Mouse (Mus musculus): ENCODE measurements around the gene Prom2. TPM values are rescaled to one million over a fixed set of nuclear protein-coding genes. Genes with fewer than 3 reads are reported as not detected.
A peak's percentile ranks its signal among the peaks of the same experiment; 100 is the strongest.

The Prom2 gene
- polyA plus RNA-seq, 1 experiment from 2014 or later, result 17.2 TPM

- H3K36me3 ChIP-seq (ENCODE audit: control insufficient read depth, insufficient read depth, low read length), result no peaks in the 10 kb centered on the region
- no peaks in the 10 kb centered on the region for H3K27me3 ChIP-seq (ENCODE audit: control insufficient read depth, insufficient read depth, low read length)
- no peak overlapping the region for H3K9ac ChIP-seq (ENCODE audit: low read length)
- H3K4me2 ChIP-seq (replicated peaks; ENCODE audit: low read depth), result no peak overlapping the region
- H3K4me1 ChIP-seq (replicated peaks; ENCODE audit: control insufficient read depth, insufficient read depth), result no peaks in the 10 kb centered on the region
- ATAC-seq (ENCODE audit: low FRiP score, low TSS enrichment) (no peak), DNase-seq (ENCODE audit: low spot score) (no peak)
- no peaks in the 10 kb centered on the region for H3K9me3 ChIP-seq (ENCODE audit: control insufficient read depth, low read length)
- H3K27ac ChIP-seq (replicated peaks), result no peak overlapping the region
- TF ChIP-seq CTCF (IDR thresholded peaks at IDR 0.05; ENCODE audit: low read depth) (no peak), EP300 (optimal IDR thresholded peaks at IDR 0.05) (no peak)
- no peak overlapping the region for H3K4me3 ChIP-seq (ENCODE audit: low read depth, low read length)
- 69% methylated on average over 2 of the region's 2 CpGs for WGBS
Observed at GRCm38 (mm10) chr2:127531592-127531991, 9.7 kb downstream of the Prom2 start.

DNA sequence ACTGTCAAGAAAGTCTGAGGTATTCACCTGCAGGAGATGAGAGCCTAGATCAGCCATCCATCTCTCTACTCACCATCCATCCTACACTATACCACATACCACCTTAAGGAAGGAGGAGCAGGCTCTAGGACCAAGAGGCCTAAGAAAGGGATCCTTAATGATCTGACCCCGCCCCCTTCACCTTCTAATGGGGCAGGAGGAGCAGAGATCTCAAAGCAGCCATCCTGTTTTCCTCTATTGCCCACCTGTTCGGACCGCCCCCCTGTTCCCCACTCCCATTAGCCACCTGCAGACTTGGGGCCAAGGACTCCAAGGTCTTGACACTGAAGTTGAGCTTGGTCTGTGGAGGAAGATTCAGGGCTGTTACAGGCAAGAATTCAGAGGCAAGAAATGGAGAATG, 10.8 kb downstream of the Prom2 start:
- Histone ChIP-seq H3K9me3 (ENCODE audit: control insufficient read depth, low read length) (no peaks in the 10 kb centered on the region), H3K4me1 (replicated peaks; ENCODE audit: control insufficient read depth, insufficient read depth) (no peaks in the 10 kb centered on the region), H3K9ac (ENCODE audit: low read length) (no peak overlapping the region), H3K36me3 (ENCODE audit: control insufficient read depth, insufficient read depth, low read length) (no peaks in the 10 kb centered on the region), H3K4me2 (replicated peaks; ENCODE audit: low read depth) (no peak overlapping the region), H3K27me3 (ENCODE audit: control insufficient read depth, insufficient read depth, low read length) (no peaks in the 10 kb centered on the region), H3K27ac (replicated peaks) (no peak overlapping the region), H3K4me3 (ENCODE audit: low read depth, low read length) (no peak overlapping the region)
- TF ChIP-seq EP300 (optimal IDR thresholded peaks at IDR 0.05) (no peak), CTCF (IDR thresholded peaks at IDR 0.05; ENCODE audit: low read depth) (no peak)
- ATAC-seq (ENCODE audit: low FRiP score, low TSS enrichment), result no peak
- DNase-seq (ENCODE audit: low spot score), result no peak
- 64% methylated on average over 3 of the region's 3 CpGs for WGBS

DNA sequence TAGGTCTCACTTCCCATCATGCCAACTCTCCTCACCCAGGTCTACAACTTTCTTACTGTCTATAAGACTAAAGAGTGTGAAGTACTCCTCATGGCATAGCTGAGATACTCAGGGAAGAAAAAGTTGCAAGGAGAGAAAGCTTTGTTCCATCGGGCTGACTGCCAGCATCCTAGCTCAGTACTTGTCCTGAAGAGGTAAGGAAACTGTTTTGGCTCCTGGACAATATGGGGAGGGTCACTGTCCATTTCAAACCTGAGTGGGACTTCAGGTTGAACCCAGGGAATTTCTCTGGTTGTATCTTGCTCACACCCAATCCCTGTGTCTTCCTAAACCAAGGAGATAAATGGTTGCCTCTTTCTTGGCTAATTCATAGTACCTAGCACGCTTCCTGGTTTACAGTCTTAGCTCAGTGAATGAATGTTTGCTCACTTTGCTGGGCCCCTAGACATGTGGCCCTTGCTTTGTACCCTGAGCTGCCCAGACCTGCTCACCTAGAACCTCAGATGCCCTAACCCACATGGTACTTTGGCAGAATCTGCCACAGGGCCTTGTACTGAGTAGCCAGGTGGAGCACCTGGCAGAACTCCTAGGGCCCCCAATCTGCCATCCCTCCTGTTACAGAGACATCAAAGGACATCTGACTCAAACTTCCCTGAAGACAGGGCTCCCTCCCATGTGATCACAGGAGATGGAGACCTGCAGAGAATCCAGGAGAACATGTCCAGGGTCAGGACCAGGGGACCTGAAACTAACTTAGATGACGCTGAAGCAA, 16.1 kb downstream of the Prom2 start:
- DNase-seq (ENCODE audit: low spot score), result no peak
- H3K4me2 ChIP-seq (replicated peaks; ENCODE audit: low read depth), result no peak overlapping the region
- 55% methylated on average over 3 of the region's 3 CpGs for WGBS

DNA sequence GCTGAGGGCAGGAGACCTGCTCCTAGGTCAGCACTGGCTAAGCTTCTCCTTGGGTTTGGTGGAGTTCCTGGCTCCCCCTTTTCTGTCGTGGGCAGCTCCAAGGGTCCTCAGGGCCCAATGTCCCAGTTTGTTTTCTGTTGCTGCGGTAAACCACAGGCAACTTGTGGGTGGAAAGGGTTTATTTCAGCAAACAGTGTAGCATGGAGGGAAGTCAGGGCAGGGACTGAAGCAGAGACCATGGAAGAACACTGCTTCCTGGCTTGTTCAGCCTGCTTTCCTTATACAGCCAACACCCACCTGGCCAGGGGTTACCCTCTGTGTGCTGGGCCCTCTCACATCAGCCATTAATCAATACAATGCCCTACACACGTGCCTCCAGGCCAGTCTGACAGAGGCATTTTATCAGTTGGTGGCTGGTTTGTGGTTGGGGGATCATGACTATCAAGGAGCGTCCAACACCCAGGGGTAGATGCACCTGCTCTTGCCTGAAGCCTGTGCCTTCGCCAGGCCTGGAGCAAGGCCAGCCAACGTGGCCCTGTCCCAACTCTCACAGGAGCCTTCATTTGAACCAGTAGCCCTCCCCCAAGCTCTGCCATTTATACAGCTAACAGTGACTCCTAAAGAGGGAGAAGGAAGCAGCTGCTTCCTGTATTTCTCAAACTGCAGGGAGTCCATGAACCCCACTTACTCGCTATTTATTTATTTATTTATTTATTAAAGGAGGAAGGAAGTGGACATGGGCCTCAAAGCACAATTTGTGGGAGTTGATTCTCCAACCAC, 17.1 kb downstream of the Prom2 start:
- Histone ChIP-seq H3K4me3 (ENCODE audit: low read depth, low read length) (no peak overlapping the region), H3K27me3 (ENCODE audit: control insufficient read depth, insufficient read depth, low read length) (no peaks in the 10 kb centered on the region), H3K27ac (replicated peaks) (no peak overlapping the region), H3K4me1 (replicated peaks; ENCODE audit: control insufficient read depth, insufficient read depth) (no peaks in the 10 kb centered on the region; the same call in 1 of the 2 replicates), H3K9ac (ENCODE audit: low read length) (no peak overlapping the region), H3K9me3 (ENCODE audit: control insufficient read depth, low read length) (no peaks in the 10 kb centered on the region), H3K4me2 (replicated peaks; ENCODE audit: low read depth) (no peak overlapping the region), H3K36me3 (ENCODE audit: control insufficient read depth, insufficient read depth, low read length) (no peaks in the 10 kb centered on the region)
- no peak for TF ChIP-seq EP300 (optimal IDR thresholded peaks at IDR 0.05)
- no peak for TF ChIP-seq CTCF (IDR thresholded peaks at IDR 0.05; ENCODE audit: low read depth)
- DNase-seq (ENCODE audit: low spot score), result no peak
- 48% methylated on average over 7 of the region's 7 CpGs for WGBS
- no peak for ATAC-seq (ENCODE audit: low FRiP score, low TSS enrichment)

More for the DNA sequence above, 16.1 kb downstream of the Prom2 start:
- Histone ChIP-seq H3K9ac (ENCODE audit: low read length) (no peak overlapping the region), H3K4me3 (ENCODE audit: low read depth, low read length) (no peak overlapping the region), H3K9me3 (ENCODE audit: control insufficient read depth, low read length) (no peaks in the 10 kb centered on the region), H3K27ac (replicated peaks) (no peak overlapping the region), H3K27me3 (ENCODE audit: control insufficient read depth, insufficient read depth, low read length) (no peaks in the 10 kb centered on the region), H3K36me3 (ENCODE audit: control insufficient read depth, insufficient read depth, low read length) (no peaks in the 10 kb centered on the region), H3K4me1 (replicated peaks; ENCODE audit: control insufficient read depth, insufficient read depth) (no peaks in the 10 kb centered on the region; the same call in 1 of the 2 replicates)
- TF ChIP-seq CTCF (IDR thresholded peaks at IDR 0.05; ENCODE audit: low read depth) (no peak), EP300 (optimal IDR thresholded peaks at IDR 0.05) (no peak)
- ATAC-seq (ENCODE audit: low FRiP score, low TSS enrichment), result no peak

- no peak within 1 kb of the TSS for H3K27ac ChIP-seq (replicated peaks)
- peak; percentile 23 for DNase-seq (ENCODE audit: low spot score)
Observed at GRCm38 (mm10) chr2:127522006-127522441, 19.2 kb downstream of the Prom2 start, which contains the start of gene Kcnip3. Gene Kcnip3, minus strand, starts transcription at chr2:127522094.

More at GRCm38 (mm10) chr2:127522006-127522441, 19.2 kb downstream of the Prom2 start, which contains the start of gene Kcnip3:
- Histone ChIP-seq H3K9me3 (ENCODE audit: control insufficient read depth, low read length) (no peaks in the 10 kb centered on the region), H3K4me3 (ENCODE audit: low read depth, low read length) (peak within 1 kb of the TSS; percentile 25), H3K4me1 (replicated peaks; ENCODE audit: control insufficient read depth, insufficient read depth) (no peaks in the 10 kb centered on the region; the same call in 1 of the 2 replicates), H3K36me3 (ENCODE audit: control insufficient read depth, insufficient read depth, low read length) (no peaks in the 10 kb centered on the region), H3K27me3 (ENCODE audit: control insufficient read depth, insufficient read depth, low read length) (no peaks in the 10 kb centered on the region), H3K9ac (ENCODE audit: low read length) (peak within 1 kb of the TSS; percentile 45), H3K4me2 (replicated peaks; ENCODE audit: low read depth) (peak within 1 kb of the TSS; percentile 49)
- WGBS, result 7% methylated on average over 10 of the region's 10 CpGs
- TF ChIP-seq EP300 (optimal IDR thresholded peaks at IDR 0.05) (no peak), CTCF (IDR thresholded peaks at IDR 0.05; ENCODE audit: low read depth) (no peak)
- ATAC-seq (ENCODE audit: low FRiP score, low TSS enrichment), result peak; percentile 21; the same call in 1 of the 2 replicates

Data from stomach, postnatal 0 days (tissue).